Mouse (Mus musculus) bone marrow macrophage, adult 2 months (primary cell): Measurements from ENCODE around the gene Troap. TPM values are rescaled to one million over a fixed set of nuclear protein-coding genes. Genes with fewer than 3 reads are reported as not detected.

ENCODE experiments used
- H3K27ac ChIP-seq: 2 replicates; pipeline ENCODE4 v1.5.1; 2012; ENCODE audit warnings: low read depth, low read length; ENCODE audit not compliant: insufficient read depth
- H3K4me1 ChIP-seq: 2 replicates; pipeline ENCODE4 v1.6.1; 2012; ENCODE audit warnings: low read length; ENCODE audit not compliant: control insufficient read depth, insufficient read depth
- H3K4me3 ChIP-seq: 2 replicates; pipeline ENCODE4 v1.5.1; 2012; ENCODE audit warnings: mild to moderate bottlenecking, low read length, moderate library complexity; ENCODE audit not compliant: insufficient read depth
- CTCF ChIP-seq: IDR thresholded peaks from 2 replicates; pipeline ENCODE4 v1.5.1; 2012; ENCODE audit warnings: low read depth, mild to moderate bottlenecking, low read length, moderate library complexity
- POLR2A ChIP-seq: IDR thresholded peaks from 2 replicates; pipeline ENCODE4 v1.6.1; 2012; ENCODE audit warnings: mild to moderate bottlenecking, low read depth, low read length, borderline replicate concordance
- polyA plus RNA-seq: library from polyadenylated mRNA; stranded (reverse); fragments of >200 nt; gene quantifications from 2 replicates; pipeline ENCODE4 v1.2.4, GENCODE M21; 2012; ENCODE audit not compliant: missing spikeins, insufficient read depth, insufficient read length

Troap gene
- polyA plus RNA-seq, 1 experiment, result 15.6 TPM

DNA sequence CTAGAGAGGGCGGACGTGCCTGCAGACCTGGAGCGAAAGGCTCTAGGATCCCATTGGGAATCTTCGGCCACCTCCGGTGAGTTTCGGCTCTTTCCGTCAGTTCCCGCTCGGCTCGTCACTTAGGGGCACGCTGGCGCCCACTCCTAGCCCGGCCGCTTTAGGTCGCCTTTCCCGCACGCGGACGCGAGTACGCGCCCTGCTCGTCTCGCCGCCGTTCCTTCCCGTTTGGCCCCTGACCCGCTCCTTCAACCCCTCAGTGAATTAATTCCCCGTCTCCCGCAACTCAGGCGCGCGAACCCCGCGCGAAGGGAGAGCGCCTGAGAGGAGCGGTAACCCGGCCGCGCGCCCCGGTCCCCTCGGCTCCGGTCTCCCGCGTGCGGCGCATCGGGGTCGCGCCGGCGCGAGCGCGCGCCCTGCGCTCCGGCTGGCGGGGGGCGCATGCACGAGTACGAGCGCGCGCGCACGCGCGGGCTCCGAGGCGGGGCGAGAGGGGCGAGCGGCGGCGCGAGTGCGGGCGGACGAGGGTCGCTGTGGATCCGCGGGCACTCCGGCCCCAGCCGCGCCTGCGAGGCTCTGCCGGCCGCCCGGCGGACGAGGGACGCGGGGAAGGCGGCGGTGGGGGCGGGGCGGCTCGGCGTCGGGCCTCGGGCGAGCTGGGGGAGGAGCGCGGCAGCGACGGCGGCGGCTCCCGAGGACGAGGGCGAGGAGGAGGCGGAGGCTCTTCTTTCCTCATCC, 51.9 kb downstream of the Troap start:
- Histone ChIP-seq H3K4me1 (peaks cover 28% of the 10 kb centered on the region), H3K27ac (peak overlapping the region; percentile 75), H3K4me3 (peak overlapping the region; percentile 91)
- TF ChIP-seq POLR2A (no peak), CTCF (no peak)

DNA sequence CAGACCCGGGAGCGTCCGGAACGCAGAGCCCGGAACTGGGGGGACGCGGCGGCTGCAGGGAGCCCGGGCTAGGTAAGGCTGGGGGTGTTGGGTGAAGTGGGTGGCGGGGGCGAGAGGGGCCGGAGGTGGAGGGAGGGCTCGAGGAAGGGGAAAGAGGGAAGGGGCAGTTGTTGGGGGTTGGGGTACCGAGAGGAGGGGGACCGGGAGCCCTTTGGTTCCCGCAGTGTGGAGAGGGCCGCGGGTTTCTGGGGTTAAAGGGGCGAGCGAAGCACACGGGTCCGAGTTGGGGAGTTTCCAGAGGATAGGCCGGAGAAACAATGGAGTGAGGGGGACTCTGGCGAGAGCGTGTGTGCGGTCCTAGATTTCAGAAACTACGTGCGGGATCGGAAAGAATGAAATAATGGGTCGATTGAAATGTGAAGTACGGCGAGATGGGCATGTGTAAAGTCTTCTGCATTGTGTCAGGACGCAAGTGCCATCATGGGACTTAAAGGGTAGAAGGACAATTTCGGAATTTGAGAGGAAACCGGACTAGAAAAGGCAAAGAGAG, 52.5 kb downstream of the Troap start:
- Histone ChIP-seq H3K4me3 (peak overlapping the region; percentile 91), H3K27ac (no peak overlapping the region), H3K4me1 (peaks cover 23% of the 10 kb centered on the region)
- no peak for TF ChIP-seq CTCF
- TF ChIP-seq POLR2A, result no peak

DNA sequence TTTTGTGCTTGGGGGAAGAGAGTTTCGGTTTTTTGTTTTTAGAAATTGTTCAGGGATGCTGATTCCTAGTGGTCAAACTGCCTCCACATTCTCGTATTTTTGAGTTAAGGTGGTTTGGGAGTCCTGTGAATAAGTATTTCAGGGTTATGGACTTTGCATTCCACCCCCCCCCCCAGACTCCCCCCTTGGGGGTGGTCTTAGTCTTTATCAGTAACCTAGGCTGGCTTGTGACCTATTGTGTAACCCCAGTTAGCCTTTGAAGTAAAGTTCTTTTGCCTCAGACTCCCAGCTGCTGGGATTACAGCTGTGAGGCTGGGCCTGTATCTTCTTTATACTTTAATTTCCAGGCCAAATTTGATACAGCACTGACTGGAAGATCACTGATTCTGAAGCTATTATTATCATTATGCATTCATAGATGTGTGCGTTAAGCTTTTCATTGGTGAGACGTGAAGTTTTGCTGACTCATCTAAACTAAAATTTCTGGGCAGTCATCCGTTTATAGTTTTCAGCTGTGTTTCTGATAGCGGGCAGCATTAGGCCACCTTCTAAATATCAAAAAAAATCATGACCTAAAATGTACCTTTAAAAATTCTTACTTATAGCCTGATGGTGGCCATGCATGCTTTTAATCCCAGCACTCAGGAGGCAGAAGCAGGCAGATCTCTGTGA, 53.6 kb downstream of the Troap start:
- no peak overlapping the region for H3K4me3 ChIP-seq
- H3K27ac ChIP-seq, result no peak overlapping the region
- no peak for TF ChIP-seq CTCF
- no peak for TF ChIP-seq POLR2A
- H3K4me1 ChIP-seq, result peaks cover 19% of the 10 kb centered on the region

DNA sequence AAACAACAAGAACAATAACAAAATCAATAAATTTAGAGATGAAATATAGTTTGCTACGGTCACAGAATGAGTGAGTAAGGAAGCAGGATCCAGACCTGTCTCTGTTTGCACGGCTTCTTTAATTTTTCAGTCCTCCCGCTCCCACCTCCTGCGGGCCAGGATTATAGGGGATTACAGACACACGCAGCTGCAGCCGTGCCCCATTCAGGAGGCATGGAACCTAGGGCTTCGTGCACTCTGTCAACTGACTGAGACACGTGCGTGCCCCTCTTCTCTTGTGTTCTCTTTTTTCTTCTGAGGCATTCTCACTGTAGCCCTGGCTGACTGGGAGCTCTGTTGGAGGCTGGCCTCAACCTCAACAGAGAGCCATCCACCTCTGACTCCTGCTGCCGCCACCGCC, 55.1 kb downstream of the Troap start:
- no peak overlapping the region for H3K4me3 ChIP-seq
- H3K4me1 ChIP-seq, result peaks cover 8% of the 10 kb centered on the region; the same call in 1 of the 2 replicates
- no peak overlapping the region for H3K27ac ChIP-seq
- TF ChIP-seq POLR2A (no peak), CTCF (no peak)

GRCm38 (mm10) chr15:99129956-99130910, 55.9 kb downstream of the Troap start:
- TF ChIP-seq POLR2A, result no peak
- TF ChIP-seq CTCF, result no peak
- H3K4me1 ChIP-seq, result peaks cover 6% of the 10 kb centered on the region; the same call in 1 of the 2 replicates
- H3K4me3 ChIP-seq, result no peak overlapping the region
- no peak overlapping the region for H3K27ac ChIP-seq

Other genes with a start within 250 kb of the Troap start
- 82.3 and 86.6 TPM in 2 replicates for gene Prkag1, start 243.1 kb upstream of the Troap start, polyA plus RNA-seq
- gene Kmt2d, start 203.4 kb upstream of the Troap start, polyA plus RNA-seq, result 69.1 and 75.3 TPM in 2 replicates
- 9.8 and 11.8 TPM in 2 replicates for gene Rhebl1, start 180.0 kb upstream of the Troap start, polyA plus RNA-seq
- not detected in 2 replicates for gene Dhh, start 176.0 kb upstream of the Troap start, polyA plus RNA-seq
- gene Lmbr1l, start 156.3 kb upstream of the Troap start, polyA plus RNA-seq, result 22.0 and 25.7 TPM in 2 replicates
- gene Tuba1b, start 140.0 kb upstream of the Troap start, polyA plus RNA-seq, result 872 and 1,013 TPM in 2 replicates
- not detected in 2 replicates for gene Gm49450, start 121.0 kb upstream of the Troap start, polyA plus RNA-seq
- 36.4 and 43.3 TPM in 2 replicates for gene Tuba1a, start 120.9 kb upstream of the Troap start, polyA plus RNA-seq
- gene Tuba1c, start 44.7 kb upstream of the Troap start, polyA plus RNA-seq, result 134 and 173 TPM in 2 replicates
- gene Prph, start 19.4 kb upstream of the Troap start, polyA plus RNA-seq, result not detected in 2 replicates
- gene C1ql4, start 13.2 kb downstream of the Troap start, polyA plus RNA-seq, result not detected in 2 replicates
- gene Dnajc22, start 18.6 kb downstream of the Troap start, polyA plus RNA-seq, result not detected in 2 replicates
- gene Spats2, start 51.3 kb downstream of the Troap start, polyA plus RNA-seq, result 5.9 and 7.3 TPM in 2 replicates
- not detected in 2 replicates for gene Kcnh3, start 150.3 kb downstream of the Troap start, polyA plus RNA-seq
- gene Mcrs1, start 177.4 kb downstream of the Troap start, polyA plus RNA-seq, result 29.4 and 29.9 TPM in 2 replicates
- 11.0 and 16.2 TPM in 2 replicates for gene Prpf40b, start 220.5 kb downstream of the Troap start, polyA plus RNA-seq
- gene Fam186b, start 221.3 kb downstream of the Troap start, polyA plus RNA-seq, result not detected in 2 replicates